Mouse (Mus musculus) cerebellum, adult 11-12 months (tissue): Measurements from ENCODE around the gene Slc38a1.
"Not testable (repeated sequence)": the region's sequence is repeated elsewhere in the genome, so short reads cannot be mapped to it uniquely, and the experiment has no call there.

Source experiments
- DNase-seq: peaks from one replicate; pipeline ENCODE4 v3.0.0; 2022

The Slc38a1 gene

GRCm38 (mm10) chr15:96657576-96658274 lies 15.0 kb upstream of the Slc38a1 start:
- no peak for DNase-seq

- no peak for DNase-seq
Measured at GRCm38 (mm10) chr15:96655514-96655913, 12.8 kb upstream of the Slc38a1 start.

GRCm38 (mm10) chr15:96654714-96655113 lies 12.0 kb upstream of the Slc38a1 start:
- DNase-seq: no peak

GRCm38 (mm10) chr15:96653011-96653410 lies 10.3 kb upstream of the Slc38a1 start:
- no peak for DNase-seq

GRCm38 (mm10) chr15:96652531-96652930 lies 9.8 kb upstream of the Slc38a1 start:
- DNase-seq: no peak

GRCm38 (mm10) chr15:96647376-96647775 lies 4.7 kb upstream of the Slc38a1 start:
- DNase-seq: no peak

- DNase-seq: peak; percentile 54
Measured at GRCm38 (mm10) chr15:96641821-96642435, 785 bp downstream of the Slc38a1 start.

- DNase-seq: peak; percentile 81
Measured at GRCm38 (mm10) chr15:96641111-96641820, 1.4 kb downstream of the Slc38a1 start.

- DNase-seq: peak; percentile 48
Measured at GRCm38 (mm10) chr15:96640291-96640985, 2.3 kb downstream of the Slc38a1 start.

- DNase-seq: no peak
Measured at GRCm38 (mm10) chr15:96639630-96640029, 3.1 kb downstream of the Slc38a1 start.

- no peak for DNase-seq
Measured at GRCm38 (mm10) chr15:96638656-96639055, 4.1 kb downstream of the Slc38a1 start.

- DNase-seq: no peak
Measured at GRCm38 (mm10) chr15:96638173-96638572, 4.5 kb downstream of the Slc38a1 start.

GRCm38 (mm10) chr15:96634670-96635405 lies 7.9 kb downstream of the Slc38a1 start:
- no peak for DNase-seq

GRCm38 (mm10) chr15:96632201-96632600 lies 10.5 kb downstream of the Slc38a1 start:
- DNase-seq: no peak

GRCm38 (mm10) chr15:96631107-96631718 lies 11.5 kb downstream of the Slc38a1 start:
- no peak for DNase-seq

GRCm38 (mm10) chr15:96628256-96628655 lies 14.5 kb downstream of the Slc38a1 start:
- no peak for DNase-seq

GRCm38 (mm10) chr15:96626871-96627270 lies 15.8 kb downstream of the Slc38a1 start:
- DNase-seq: no peak

- DNase-seq: not testable (repeated sequence)
Measured at GRCm38 (mm10) chr15:96625012-96625411, 17.7 kb downstream of the Slc38a1 start.

- DNase-seq: no peak
Measured at GRCm38 (mm10) chr15:96622376-96622775, 20.3 kb downstream of the Slc38a1 start.

GRCm38 (mm10) chr15:96621686-96622085 lies 21.0 kb downstream of the Slc38a1 start:
- no peak for DNase-seq

GRCm38 (mm10) chr15:96617555-96617954 lies 25.2 kb downstream of the Slc38a1 start:
- no peak for DNase-seq

GRCm38 (mm10) chr15:96608671-96609070 lies 34.0 kb downstream of the Slc38a1 start:
- DNase-seq: no peak
